Mouse (Mus musculus) common myeloid progenitor, adult 5-6 weeks (primary cell): ENCODE results near the gene Vps45. TPM values are rescaled to one million over a fixed set of nuclear protein-coding genes. Genes with fewer than 3 reads are reported as not detected.

Experiments
- ATAC-seq: replicated peaks from 2 replicates; pipeline ENCODE4 v1.8.0; 2016; ENCODE audit warnings: low read depth, mild to moderate bottlenecking, moderate TSS enrichment, inconsistent platforms; ENCODE audit not compliant: poor library complexity, severe bottlenecking
- total RNA-seq: library from RNA; stranded (forward); fragments of 200-1000, 187-1606 nt; gene quantifications from 2 replicates; pipeline ENCODE4 v1.2.3, GENCODE M21; 2017

The Vps45 gene
- total RNA-seq: 19.6 and 35.9 TPM in 2 replicates

- ATAC-seq: peak; percentile 75
Measured at GRCm38 (mm10) chr3:96058231-96058896, at the start of gene Vps45. Gene Vps45 (minus strand): TSS chr3:96058466.

DNA sequence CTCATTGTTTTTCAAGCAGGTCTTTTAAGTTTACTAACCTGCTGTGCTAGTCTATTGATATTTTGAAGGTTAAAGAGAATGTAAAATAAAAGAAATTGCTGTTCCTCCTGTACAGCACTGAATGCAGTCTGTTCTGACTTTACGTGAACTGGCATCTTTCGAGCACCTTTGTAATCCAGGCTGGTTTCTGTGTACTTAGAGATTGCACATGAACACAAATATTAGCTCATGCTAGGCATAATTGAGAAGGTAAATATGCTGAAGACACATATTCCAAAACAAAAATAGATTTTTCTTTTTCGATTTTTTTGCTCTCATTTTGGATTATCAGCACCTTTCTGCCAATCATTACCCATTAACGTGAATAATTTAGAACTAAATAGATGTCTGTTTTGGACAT, 47.9 kb upstream of the Vps45 start:
- ATAC-seq: no peak

- ATAC-seq: no peak; the same call in 1 of the 2 replicates
Measured at GRCm38 (mm10) chr3:96105232-96105747, 47.0 kb upstream of the Vps45 start.

GRCm38 (mm10) chr3:96104261-96105065, 46.2 kb upstream of the Vps45 start, which contains the start of gene Otud7b:
Gene Otud7b (plus strand): TSS chr3:96104527.
- ATAC-seq: peak; percentile 46

GRCm38 (mm10) chr3:96103901-96104260, 45.6 kb upstream of the Vps45 start:
- no peak for ATAC-seq

- ATAC-seq: peak; percentile 40
Measured at GRCm38 (mm10) chr3:96102100-96102872, 44.0 kb upstream of the Vps45 start.

DNA sequence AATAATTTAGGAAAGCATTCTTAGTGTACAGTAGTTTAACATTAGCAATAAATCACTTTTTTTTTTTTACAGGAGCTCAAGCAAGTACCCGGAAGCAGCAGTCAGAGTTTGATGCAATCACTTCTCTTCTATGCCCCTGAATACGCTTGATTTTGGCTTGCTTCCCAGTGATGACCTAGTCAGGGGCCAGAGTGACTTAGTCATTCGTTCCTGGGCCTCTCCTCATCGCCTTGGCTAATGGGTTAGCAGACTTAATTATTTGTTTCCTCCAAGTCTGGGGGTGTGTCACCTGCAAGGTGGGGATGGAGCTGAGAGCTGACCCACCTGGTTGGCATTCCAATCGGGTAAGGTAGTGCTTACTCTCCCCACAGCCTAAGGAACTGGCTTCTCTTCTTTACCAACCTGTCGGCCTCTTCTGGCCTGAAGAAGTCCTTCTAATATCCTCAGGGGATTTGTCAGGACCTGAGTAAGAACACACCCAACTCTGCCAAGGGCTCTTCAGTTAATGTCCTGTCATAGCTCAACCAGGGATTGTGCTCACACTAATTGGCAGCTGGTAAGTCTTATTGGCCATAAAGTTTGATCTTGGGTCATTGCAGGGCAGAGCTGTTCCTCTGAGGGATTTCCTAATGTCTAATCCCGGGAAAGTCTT, 40.5 kb upstream of the Vps45 start:
- peak; percentile 57 for ATAC-seq

DNA sequence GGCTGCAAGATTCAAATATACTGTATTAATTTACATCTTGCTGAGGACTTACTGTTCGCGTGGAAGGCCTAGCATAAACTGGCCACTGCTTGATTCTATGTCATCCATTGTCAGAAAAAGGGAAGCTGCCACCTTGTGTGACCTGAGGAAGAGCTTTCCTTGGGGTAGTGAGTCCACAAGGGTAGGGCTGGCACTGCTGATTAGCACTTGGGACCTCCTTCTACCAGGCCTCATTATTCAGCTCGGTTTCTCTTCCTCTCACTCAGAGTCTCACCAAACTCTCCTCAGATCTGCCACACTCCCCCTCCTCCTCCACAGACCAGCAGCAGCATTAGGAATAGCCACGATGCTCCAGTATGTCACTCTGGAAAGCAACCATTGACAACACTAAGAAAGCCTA, 39.9 kb upstream of the Vps45 start:
- peak; percentile 59 for ATAC-seq

DNA sequence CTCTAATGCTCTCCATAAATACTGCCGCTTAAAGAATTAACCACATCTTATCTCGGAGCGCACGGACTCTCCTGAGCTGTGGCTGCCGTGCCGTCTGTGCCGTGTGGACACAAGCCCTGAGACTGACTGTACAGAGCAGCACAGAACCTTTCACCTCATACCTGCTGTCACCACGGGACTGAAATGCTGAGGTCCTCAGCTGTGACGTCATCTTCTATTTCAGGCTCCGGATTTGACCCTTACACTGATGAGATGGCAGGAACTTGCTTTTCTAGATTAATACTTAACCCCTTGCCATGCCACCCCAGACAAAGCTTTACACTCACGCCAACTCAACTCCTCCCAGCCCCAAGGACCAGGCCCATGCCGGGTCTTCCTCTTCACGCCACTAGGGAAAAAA, 35.9 kb upstream of the Vps45 start:
- ATAC-seq: no peak

DNA sequence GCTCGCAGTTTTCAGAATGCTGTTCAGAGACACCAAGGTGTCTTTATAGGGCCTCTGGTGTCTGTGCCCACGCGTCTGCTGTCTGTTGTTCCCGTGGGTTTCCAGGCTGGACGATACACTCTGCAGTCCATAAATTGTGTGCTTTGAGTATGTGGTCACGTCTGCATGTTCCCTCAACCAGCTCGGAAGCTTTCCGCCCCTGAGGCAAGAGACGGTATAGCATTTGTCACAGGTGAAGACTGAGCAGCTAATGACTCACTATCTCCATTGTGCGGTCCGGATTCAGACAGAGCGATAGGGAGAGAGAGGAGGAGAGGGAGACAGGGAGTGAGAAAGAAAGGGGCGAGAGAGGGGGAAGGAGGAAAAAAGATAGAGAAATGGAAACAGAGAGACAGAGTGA, 35.2 kb upstream of the Vps45 start:
- no peak for ATAC-seq

DNA sequence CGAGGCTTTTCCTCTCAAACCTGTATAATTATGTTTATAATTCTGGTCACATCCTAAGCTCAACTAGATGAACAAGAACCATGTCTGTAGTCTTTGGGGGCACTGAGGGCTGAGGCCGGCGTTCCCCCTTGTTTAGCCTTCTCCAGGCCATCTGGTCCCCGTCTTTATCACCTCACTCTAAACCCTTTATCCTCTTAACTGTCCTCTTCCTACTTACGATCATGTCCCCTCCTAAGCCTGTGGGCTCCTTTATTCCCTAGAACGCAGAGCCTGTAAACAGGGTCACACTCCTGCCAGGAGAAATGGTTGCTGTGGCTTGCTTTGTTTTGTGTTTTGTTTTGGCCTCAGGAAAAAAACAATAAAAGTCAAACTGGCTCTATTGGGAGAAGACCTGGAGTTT, 33.7 kb upstream of the Vps45 start:
- no peak for ATAC-seq

DNA sequence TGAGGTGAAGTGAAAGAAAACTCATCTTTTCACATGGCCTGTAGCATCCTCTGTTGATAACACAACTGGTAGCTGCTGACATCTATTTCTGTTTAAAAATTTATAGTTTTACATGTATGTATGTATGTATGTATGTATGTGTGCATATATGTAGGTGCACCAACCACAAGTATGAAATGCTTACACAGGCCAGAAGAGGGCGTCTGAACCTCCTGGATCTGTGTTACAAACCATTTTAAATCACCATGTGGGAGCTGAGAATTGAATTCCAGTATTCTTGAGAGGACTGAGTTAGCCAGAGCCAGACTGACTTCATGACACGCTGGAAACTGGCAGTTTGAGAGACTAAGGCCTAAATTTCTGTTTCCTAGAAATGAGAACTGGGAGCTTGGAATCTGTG, 32.9 kb upstream of the Vps45 start:
- ATAC-seq: no peak

GRCm38 (mm10) chr3:96089882-96090489, 31.7 kb upstream of the Vps45 start:
- ATAC-seq: peak; percentile 54; the same call in 1 of the 2 replicates

DNA sequence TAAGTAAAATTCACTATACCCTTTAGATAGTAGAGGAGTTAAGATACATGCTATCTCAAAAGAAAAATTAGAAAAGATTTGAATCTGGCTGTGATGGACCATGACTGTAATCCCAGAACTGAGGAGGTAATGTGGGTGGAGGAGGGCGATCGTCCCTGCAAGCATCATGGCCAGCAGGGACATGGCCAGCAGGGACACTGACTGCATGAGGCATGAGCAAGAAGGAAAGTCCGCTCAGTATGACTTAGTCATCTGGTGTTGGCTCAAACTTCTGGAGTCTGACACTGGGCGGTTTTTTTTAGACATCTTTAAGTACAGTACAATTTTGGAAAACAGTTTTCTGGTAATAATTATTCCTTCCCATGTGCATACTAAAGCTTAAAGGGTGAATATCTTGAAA, 29.5 kb upstream of the Vps45 start:
- no peak for ATAC-seq

GRCm38 (mm10) chr3:96087219-96087618, 29.0 kb upstream of the Vps45 start:
- no peak for ATAC-seq

DNA sequence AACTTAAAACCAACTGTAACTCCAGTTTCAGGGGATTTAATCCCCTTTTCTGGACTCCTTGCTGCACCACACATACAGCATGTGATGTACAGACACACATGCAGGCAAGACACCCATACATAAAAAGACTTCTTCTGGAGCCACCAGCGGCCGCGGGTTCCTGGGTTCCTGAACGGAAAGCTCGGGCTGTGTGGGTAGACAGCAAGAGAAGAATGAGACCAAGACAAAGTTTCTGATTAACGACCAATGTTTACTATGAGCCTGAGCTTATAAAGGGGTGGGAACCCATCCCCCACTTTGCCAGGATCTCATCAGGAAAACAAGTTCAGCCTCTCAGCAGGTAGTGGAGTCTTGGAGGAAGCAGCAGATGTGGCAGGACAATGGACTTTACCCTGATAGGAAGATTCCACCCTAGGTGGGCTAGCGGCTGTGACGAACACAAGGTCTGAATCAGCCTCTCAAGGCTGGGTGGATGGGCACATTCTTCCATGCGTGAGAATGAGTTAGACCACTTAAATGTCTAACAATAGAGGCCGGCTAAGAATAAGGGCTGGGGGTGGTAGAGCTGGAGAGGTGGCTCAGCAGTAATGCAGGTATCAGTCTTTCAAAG, 26.0 kb upstream of the Vps45 start:
- no peak for ATAC-seq

GRCm38 (mm10) chr3:96082714-96083508, 24.6 kb upstream of the Vps45 start:
- ATAC-seq: 0 out of 2 replicates have a peak, but pooled peaks have one; percentile 45

GRCm38 (mm10) chr3:96082100-96082499, 23.8 kb upstream of the Vps45 start:
- no peak for ATAC-seq
